Mouse (Mus musculus) mouse embryonic stem cell (cell line): Measurements from ENCODE around the gene Btnl4.
"Not testable (repeated sequence)": the region's sequence is repeated elsewhere in the genome, so short reads cannot be mapped to it uniquely, and the experiment has no call there.

Experiments
- in situ Hi-C, 2 experiments: fragments of 300-500 bp; cut with MboI; formaldehyde crosslinking; loops; 1 replicate in 1 of 2; 3 replicates in 1 of 2; pipeline ENCODE4 v1.14.3; 2019 to 2020; ENCODE audit warnings: low sequenced_read_pairs in 2 of 2, low pct_unique_long_range_greater_than_20kb in 1 of 2, mixed read lengths in 1 of 2; ENCODE audit not compliant: unreplicated experiment in 1 of 2

Gene Btnl4

DNA sequence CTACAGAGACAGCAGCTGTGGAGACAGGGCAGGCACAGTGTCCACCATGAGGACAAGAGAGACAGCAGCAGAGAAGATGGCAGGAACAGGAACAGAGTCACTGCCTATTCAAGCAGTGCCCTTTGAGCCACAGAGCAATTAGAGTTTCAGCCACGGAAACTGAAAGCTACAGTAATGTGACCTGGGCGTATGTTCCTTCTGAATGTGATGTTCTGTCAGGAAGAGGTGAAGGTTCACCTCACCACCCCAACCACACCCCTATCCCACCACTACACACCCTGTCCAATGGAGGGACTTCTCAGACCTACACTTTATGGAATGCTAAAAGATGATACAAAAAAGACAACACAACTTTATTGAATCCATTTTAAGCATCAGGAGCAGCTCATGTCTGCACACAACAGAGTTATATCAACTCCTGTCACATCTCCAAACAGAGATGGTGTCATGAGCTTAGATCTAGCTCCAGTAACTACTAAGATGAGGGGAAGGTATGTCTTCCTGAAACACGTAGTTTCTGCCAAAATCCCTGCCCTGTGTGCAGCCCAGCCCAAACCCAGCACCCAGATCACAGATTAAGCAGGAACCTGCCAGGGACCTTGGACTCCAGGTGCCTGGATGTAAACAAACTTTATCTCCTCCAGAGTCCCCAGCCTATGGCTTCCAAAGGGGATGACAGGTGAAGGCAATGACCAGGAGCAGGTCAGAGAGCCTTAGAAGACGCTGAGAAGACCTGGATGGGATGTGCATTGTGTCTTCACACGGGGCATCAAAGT is at the start of gene Btnl4:
TSS of gene Btnl4 (minus strand) at position 81 of the 776 bp plus-strand sequence.
- in situ Hi-C loops = not testable (repeated sequence)

DNA sequence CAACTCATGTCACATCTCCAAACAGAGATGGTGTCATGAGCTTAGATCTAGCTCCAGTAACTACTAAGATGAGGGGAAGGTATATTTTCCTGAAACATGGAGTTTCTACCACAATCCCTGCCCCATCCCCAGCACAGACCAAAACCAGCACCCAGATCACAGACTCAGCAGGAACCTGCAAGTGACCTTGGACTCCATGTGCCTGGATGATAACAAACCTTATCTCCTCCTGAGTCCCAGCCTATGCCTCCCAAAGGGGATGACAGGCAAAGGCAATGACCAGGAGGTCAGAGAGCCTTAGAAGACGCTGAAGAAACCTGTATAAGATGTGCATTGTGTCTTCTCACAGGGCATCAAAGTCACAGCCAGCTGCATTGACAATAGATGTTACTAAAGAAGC is 41.9 kb upstream of the Btnl4 start:
- in situ Hi-C loops = no loop called here

DNA sequence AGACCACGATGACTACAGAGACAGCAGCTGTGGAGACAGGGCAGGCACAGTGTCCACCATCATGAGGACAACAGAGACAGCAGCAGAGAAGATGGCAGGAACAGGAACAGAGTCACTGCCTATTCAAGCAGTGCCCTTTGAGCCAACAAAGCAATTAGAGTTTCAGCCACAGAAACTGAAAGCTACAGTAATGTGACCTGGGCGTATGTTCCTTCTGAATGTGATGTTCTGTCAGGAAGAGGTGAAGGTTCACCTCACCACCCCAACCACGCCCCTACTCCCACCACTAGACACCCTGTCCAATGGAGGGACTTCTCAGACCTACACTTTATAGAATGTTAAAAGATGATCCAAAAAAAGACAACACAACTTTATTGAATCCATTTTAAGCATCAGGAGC is 41.5 kb upstream of the Btnl4 start:
- in situ Hi-C loops = not testable (repeated sequence)

DNA sequence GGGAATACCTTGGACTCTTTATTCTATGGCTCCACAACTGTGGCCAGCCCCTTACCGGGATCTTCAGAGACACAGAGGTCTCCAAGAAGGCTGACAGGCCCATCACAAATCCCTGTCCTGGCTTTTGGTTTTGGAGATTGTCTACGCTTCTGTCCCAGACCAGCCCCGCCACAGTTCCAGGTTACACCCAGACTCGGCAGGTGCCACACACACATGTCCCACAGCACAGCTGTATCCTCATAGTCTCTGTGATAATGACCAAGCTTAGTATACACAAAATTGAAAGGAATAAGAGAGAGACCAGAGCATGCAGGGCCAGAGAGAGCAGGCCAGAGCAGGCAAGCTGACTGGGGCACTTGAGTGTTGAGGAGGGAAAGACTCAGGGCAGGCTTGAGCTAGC is 40.7 kb upstream of the Btnl4 start:
- in situ Hi-C loops = no loop called here

DNA sequence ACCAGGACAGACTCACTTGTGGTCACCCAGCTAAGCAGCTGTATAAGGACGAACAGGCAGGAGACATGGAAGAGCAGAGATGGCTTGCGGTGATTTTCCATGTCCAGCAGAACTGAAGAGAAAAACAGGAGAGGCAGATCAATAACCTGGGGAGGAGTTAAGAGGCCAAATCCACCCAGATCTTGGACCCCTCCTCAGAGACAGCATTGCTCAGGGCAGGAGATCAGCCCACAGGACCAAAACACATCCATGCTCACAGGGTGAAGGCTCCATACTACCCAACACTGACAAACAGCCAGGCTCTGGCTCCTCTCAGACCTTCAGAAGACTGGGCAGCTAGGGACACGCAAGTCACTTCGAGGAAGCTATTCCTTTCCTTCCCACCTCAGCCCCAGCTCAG is 40.1 kb upstream of the Btnl4 start, which contains the start of gene Btnl6:
TSS of gene Btnl6 (minus strand) at position 101 of the 400 bp plus-strand sequence.
- in situ Hi-C loops = no loop called here

DNA sequence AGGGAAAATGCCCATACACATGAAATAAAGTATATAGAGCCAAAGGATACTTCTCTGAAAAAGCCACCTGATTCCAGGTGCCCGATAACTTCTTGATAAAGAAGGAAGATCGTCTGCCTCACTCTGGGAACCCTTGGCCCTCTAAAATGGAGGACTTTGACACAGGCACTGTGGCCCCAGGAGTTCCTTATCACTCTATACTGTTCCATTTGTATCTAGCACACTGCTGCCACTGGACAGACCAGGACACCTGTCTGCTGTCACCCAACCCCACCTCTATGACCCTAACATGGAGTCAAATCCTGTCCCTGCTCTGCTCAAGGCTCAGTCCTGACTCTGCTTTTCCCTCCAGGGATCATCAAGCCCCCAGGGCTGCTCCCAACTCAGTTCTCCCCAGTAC is 39.4 kb upstream of the Btnl4 start:
- in situ Hi-C loops = no loop called here

DNA sequence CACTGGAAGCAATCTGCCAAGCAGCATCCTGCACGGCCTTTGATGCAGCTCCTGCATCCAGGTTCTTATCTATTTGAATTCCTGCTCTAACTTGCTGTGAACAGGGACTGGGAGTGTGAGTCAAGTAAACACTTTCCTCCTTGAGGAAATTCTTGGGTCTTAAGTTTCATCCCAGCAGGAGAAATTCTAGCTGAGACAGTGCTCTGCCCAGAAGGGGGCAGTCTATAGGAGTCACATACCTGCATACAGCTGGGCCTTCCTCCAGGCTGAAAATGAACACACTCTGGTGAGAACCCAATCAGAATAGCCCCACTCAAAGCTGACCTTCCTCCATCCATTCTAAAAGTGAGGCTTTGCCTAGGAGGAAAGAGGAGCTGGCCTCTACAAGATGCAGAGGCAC is 34.6 kb upstream of the Btnl4 start:
- in situ Hi-C loops = not testable (repeated sequence)

DNA sequence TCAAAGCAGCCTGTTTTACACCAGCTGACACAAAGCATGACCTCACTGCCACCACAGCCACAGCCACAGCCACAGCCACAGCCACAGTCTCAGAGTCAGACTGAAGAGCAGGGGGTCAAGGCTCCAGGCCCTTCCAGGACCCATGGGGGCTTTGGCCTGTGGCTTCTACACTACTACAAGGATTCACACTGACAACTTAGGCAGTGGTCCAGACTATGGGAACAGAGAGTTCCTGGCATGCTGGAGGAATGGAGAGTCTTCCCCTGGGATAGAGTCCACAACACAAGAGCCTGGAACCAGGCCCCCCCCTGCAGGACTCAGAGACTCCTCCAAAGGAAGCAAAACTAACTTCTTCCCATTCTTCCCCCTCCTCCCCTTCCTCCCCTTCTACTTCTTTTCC is 30.5 kb upstream of the Btnl4 start:
- in situ Hi-C loops = no loop called here

DNA sequence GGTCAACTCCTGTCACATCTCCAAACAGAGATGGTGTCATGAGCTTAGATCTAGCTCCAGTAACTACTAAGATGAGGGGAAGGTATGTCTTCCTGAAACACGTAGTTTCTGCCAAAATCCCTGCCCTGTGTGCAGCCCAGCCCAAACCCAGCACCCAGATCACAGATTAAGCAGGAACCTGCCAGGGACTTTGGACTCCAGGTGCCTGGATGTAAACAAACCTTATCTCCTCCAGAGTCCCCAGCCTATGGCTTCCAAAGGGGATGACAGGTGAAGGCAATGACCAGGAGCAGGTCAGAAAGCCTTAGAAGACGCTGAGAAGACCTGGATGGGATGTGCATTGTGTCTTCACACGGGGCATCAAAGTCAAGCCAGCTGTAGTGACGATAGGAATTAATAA is 20.6 kb upstream of the Btnl4 start:
- in situ Hi-C loops = not testable (repeated sequence)

DNA sequence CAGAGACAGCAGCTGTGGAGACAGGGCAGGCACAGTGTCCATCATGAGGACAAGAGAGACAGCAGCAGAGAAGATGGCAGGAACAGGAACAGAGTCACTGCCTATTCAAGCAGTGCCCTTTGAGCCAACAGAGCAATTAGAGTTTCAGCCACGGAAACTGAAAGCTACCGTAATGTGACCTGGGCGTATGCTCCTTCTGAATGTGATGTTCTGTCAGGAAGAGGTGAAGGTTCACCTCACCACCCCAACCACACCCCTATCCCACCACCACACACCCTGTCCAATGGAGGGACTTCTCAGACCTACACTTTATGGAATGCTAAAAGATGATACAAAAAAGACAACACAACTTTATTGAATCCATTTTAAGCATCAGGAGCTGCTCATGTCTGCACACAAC is 20.2 kb upstream of the Btnl4 start:
- in situ Hi-C loops = not testable (repeated sequence)

DNA sequence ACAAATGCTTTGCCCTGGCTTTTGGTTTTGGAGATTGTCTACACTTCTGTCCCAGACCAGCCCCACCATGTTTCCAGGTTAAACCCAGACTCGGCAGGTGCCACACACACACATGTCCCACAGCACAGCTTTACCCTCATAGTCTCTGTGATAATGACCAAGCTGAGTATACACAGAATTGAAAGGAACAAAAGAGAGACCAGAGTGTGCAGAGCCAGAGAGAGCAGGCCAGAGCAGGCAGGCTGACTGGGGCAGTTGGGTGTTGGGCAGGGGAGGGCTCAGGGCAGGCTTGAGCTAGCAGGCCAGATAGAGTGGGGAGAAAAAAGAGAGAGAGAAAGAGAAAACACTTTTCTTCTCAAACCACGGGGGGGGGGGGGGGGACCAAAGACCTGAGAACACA is 19.4 kb upstream of the Btnl4 start:
- in situ Hi-C loops = no loop called here

DNA sequence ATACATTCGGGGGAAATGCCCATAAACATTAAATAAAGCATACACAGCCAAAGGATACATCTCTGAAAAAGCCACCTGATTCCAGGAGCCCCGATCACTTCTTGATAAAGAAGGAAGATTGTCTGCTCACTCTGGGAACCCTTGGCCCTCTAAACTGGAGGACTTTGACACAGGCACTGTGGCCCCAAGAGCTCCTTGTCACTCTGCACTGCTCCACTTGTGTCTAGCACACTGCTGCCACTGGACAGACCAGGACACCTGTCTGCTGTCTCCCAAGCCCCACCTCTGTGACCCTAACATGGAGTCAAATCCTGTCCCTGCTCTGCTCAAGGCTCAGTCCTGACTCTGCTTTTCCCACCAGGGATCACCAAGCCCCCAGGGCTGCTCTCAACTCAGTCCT is 18.0 kb upstream of the Btnl4 start:
- in situ Hi-C loops = not testable (repeated sequence)

DNA sequence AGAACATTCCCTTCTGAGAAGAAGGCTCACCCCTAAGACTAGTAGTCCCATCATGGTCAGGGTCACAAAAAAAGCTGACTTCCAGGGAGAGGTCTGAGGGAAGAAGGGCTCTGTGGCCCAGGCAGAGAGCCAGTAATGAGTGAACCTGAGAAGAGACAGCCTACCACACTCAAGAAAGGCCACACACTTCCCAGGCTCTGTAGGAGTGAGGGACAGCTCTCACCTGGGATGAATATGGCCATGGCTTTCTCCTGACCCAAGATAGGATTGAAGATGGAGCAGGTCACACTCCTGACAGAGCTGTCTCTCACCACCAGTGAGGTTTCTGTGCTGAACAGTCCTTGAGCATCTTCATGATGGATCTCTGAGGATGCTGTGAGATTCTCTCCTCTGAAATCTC is 15.7 kb upstream of the Btnl4 start:
- in situ Hi-C loops = no loop called here

DNA sequence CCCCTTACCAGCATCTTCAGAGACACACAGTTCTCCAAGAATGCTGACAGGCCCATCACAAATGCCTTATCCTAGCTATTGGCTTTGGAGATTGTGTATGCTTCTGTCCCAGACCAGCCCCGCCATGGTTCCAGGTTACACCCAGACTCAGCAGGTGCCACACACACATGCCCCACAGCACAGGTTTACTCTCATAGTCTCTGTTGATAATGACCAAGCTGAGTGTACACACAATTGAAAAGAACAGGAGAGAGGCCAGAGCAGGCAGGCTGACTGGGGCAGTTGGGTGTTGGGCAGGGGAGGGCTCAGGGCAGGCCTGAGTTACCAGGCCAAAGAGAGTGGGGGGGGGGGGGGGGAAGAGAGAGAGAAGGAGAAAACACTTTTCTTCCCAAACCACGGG is 691 bp downstream of the Btnl4 start:
- in situ Hi-C loops = no loop called here

DNA sequence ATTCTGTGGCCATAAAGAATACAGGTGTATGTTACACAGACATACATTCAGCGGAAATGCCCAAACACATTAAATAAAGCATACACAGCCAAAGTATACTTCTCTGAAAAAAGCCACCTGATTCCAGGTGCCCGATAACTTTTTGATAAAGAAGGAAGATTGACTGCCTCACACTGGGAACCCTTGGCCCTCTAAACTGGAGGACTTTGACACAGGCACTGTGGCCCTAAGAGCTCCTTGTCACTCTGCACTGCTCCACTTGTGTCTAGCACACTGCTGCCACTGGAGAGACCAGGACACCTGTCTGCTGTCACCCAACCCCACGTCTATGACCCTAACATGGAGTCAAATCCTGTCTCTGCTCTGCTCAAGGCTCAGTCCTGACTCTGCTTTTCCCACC is 2.1 kb downstream of the Btnl4 start:
- in situ Hi-C loops = no loop called here

DNA sequence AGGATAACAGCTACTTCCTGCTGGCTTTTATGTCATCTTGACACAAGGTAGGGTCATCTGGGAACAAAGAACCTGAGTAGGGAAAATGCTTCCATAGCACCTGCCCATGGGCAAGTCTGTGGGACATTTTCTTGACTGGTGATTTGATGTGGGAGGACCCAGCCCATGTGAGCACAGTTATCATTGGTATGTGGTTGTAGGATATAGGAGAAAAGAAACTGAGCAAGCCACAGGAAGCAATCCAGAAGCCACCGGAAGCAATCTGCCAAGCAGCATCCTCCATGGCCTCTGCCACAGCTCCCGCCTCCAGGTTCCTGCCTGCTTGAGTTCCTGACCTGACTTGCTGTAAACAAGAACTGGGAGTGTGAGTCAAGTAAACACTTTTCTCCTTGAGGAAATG is 6.6 kb downstream of the Btnl4 start:
- in situ Hi-C loops = no loop called here

DNA sequence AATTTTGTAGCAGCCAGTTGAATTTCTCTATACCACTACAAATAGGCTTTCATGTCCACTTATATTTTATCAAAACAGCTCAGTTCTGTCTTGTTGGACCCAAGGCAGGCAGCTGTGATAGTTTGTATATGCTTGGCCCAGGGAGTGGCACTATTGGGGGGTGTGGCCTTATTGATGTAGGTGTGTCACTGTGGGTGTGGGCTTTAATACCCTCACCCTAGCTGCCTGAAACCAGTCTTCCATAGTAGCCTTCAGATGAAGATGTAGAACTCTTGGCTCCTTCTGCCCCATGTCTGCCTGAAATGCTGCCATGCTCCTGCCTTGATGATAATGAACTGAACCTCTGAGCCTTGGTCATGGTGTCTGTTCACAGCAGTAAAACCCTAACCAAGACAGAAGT is 11.2 kb downstream of the Btnl4 start:
- in situ Hi-C loops = not testable (repeated sequence)

DNA sequence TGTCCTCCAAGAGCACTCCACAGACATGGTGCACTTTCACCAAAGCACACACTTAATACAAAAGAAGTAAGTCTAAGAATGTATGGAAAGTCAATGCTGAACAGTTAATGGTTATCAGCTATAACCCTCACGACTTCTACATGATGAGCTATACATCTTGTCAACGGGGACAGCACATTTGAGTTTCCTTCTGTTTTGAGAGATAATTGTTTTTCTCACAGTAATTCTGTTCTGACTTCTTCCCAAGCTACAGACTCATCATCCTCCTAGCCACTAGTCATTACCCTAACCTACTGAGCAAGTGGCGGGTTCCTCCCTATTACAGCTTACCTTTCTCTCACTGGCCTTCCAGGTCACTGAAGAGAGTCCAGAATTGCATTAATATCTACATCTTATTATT is 17.9 kb downstream of the Btnl4 start:
- in situ Hi-C loops = no loop called here

DNA sequence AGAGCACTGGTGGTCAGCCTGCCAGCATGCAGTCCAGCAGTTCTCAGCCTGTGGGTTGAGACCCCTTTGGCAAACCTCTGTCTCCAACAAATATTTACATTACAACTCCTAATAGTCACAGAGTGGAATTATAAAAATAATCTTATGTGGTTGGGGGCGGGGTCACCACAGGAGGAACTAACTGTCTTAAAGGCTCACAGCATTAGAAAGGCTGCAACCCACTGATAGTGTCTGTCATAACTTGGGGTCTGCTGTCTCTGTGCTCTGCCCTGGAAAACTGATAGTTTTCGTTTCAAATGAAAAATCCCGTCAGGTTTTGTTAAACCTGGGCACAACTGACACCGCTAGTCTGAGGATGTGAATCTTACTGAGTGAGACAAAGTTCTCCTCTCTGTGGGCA is 19.4 kb downstream of the Btnl4 start:
- in situ Hi-C loops = no loop called here

DNA sequence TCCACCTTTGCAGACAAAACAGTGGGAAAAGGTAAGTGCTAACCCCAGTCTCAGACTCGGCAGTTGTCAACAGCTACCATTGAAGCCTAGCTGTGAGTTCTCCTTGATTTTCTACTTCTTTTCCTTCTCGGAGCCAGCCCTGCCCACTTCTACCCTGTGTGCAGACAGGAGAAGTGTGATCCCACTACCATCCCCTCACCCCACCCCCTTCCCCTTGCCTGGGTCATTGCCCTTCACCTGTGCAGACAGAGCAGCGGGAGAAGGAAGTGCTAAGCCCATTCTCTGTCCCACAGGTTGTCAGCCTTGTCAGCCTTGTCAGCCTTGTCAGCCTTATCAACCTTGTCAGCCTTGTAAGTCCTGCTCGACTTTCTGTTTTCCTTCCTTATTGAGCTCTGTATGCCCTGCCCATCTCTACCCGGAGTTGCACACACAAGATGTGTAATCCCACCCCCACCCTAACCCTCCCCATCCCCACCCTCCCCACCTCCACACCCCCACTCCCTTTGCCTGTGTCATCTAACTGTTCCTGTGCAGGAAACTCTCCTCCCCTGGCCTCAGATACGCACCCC is 28.6 kb downstream of the Btnl4 start:
- in situ Hi-C loops = loop anchor here in 1 of 2 experiments (10.0 kb wide), 1 partner anchor 106 kb away; no protein-coding TSS in a partner anchor
